Mouse (Mus musculus): ENCODE data around the gene Vegfb. TPM values are rescaled to one million over a fixed set of nuclear protein-coding genes. Genes with fewer than 3 reads are reported as not detected.
"Not testable (repeated sequence)": the region's sequence is repeated elsewhere in the genome, so short reads cannot be mapped to it uniquely, and the experiment has no call there.

The Vegfb gene
- polyA plus RNA-seq, 1 experiment from 2014 or later, result 49.6 TPM

DNA sequence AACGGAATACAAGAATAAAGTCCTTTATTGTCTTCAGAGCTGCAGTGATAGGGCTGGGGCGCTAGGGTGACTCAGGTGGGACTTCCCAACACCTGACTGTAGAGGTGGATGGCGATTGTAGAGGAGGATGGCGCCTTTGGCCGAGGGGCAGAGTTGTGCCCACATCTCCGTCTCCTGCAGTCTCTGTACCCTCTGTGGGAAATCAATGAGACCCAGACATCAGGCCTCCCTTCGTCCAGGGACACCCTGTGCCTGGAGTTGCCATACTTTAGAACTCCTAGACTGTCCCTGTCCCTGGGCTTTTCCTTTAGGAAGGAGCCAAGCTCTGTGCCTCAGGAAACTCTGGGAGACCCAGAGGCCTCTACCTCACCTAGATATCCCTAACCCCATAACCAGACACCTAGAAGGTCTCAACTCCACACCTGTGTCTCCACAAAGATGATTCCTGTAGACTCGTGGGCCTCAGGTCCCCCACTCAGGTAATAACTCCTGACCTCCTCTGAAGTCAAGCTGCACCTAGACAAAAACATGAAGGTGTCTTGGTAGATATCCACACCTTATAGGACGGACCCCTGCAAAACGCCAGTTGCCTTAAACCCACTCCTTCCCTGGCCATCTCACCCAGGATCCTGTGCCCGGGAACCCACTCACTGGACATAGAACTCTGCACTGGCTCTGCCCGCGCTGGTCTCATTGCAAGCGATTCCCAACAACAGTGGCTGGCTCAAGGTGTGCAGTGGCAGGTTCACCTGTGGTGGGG lies 5.7 kb upstream of the Vegfb start:
- H3K27ac ChIP-seq (ENCODE audit: low read depth, low read length), result no peak overlapping the region
- no peak for ATAC-seq
- no peaks in the 10 kb centered on the region for H3K9me3 ChIP-seq (ENCODE audit: control insufficient read depth, low read length)
- peaks cover 36% of the 10 kb centered on the region for H3K4me1 ChIP-seq (ENCODE audit: control insufficient read depth, insufficient read depth, low read depth, low read length)
- no peaks in the 10 kb centered on the region for H3K36me3 ChIP-seq (ENCODE audit: control insufficient read depth, insufficient read depth, low read length)
- no peaks in the 10 kb centered on the region for H3K27me3 ChIP-seq (replicated peaks; ENCODE audit: control insufficient read depth, insufficient read depth, low read length)
- peak overlapping the region; percentile 70 for H3K4me2 ChIP-seq (ENCODE audit: low read length)
- peak overlapping the region; percentile 41 for H3K4me3 ChIP-seq (ENCODE audit: low read length)
- H3K9ac ChIP-seq (ENCODE audit: low read depth, low read length), result peak overlapping the region; percentile 50
- WGBS, result 61% methylated on average over 14 of the region's 14 CpGs

DNA sequence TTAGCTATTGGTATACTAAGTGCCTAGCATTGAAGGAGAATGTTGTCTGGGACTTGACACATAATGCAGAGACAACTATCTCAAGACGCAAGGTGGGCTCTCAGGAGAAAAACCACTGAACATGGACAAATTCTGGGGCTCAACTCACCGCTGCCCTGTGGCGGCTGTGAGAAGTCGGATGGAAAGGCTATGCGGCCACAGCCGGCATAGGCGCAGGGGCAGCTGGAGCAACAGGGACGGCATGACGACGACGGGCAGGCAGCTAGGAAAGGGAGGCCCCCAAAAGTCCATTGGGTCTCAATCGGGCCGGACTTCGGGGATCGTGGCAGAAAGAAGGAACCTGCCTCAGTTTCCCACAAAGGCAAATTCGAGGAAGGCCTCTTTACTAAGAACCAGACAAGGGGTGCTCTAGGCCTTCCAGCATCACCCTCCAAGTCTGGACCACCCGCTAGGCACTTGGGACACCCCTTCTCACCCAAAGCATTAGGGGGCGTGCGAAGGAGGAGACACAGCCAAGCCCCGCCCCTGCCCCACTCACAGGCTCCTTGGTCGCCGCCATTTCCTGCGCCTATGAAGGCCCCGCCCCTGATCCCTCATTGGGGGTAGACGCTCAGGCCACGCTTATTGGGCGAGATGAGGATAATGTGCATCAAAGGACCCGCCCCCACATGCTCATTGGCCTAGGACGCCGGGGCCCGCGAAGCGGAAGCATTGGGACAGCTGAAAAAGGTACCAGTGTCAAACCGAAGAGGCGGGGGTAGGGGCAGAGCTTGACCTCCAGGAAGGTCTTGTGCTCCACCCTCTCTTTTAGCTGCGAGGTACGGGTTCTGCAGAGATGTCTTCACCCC lies 4.8 kb upstream of the Vegfb start, which contains the start of gene Dnajc4:
Gene Dnajc4 (minus strand): TSS at position 562 of the 848 bp plus-strand sequence.
- Histone ChIP-seq H3K27me3 (replicated peaks; ENCODE audit: control insufficient read depth, insufficient read depth, low read length) (no peaks in the 10 kb centered on the region), H3K9me3 (ENCODE audit: control insufficient read depth, low read length) (no peaks in the 10 kb centered on the region), H3K4me3 (ENCODE audit: low read length) (peak within 1 kb of the TSS; percentile 41), H3K4me1 (ENCODE audit: control insufficient read depth, insufficient read depth, low read depth, low read length) (peaks cover 38% of the 10 kb centered on the region), H3K27ac (ENCODE audit: low read depth, low read length) (peak within 1 kb of the TSS; percentile 26), H3K36me3 (ENCODE audit: control insufficient read depth, insufficient read depth, low read length) (no peaks in the 10 kb centered on the region), H3K4me2 (ENCODE audit: low read length) (peak within 1 kb of the TSS; percentile 70), H3K9ac (ENCODE audit: low read depth, low read length) (peak within 1 kb of the TSS; percentile 62)
- ATAC-seq, result peak; percentile 92
- 1% methylated on average over 37 of the region's 37 CpGs for WGBS

GRCm38 (mm10) chr19:6991166-6991565 lies 3.7 kb upstream of the Vegfb start:
- H3K9ac ChIP-seq (ENCODE audit: low read depth, low read length); H3K4me3 ChIP-seq (ENCODE audit: low read length); H3K9me3 ChIP-seq (ENCODE audit: control insufficient read depth, low read length); ATAC-seq; H3K4me2 ChIP-seq (ENCODE audit: low read length); H3K27me3 ChIP-seq (replicated peaks; ENCODE audit: control insufficient read depth, insufficient read depth, low read length); H3K36me3 ChIP-seq (ENCODE audit: control insufficient read depth, insufficient read depth, low read length); H3K27ac ChIP-seq (ENCODE audit: low read depth, low read length): not testable (repeated sequence)
- WGBS, result 93% methylated on average over 6 of the region's 6 CpGs
- peaks cover 37% of the 10 kb centered on the region for H3K4me1 ChIP-seq (ENCODE audit: control insufficient read depth, insufficient read depth, low read depth, low read length)

GRCm38 (mm10) chr19:6990712-6991111 lies 3.3 kb upstream of the Vegfb start:
- Histone ChIP-seq H3K27me3 (replicated peaks; ENCODE audit: control insufficient read depth, insufficient read depth, low read length) (no peaks in the 10 kb centered on the region), H3K4me3 (ENCODE audit: low read length) (no peak overlapping the region), H3K9ac (ENCODE audit: low read depth, low read length) (no peak overlapping the region), H3K9me3 (ENCODE audit: control insufficient read depth, low read length) (no peaks in the 10 kb centered on the region), H3K27ac (ENCODE audit: low read depth, low read length) (no peak overlapping the region), H3K4me2 (ENCODE audit: low read length) (no peak overlapping the region), H3K4me1 (ENCODE audit: control insufficient read depth, insufficient read depth, low read depth, low read length) (peaks cover 41% of the 10 kb centered on the region), H3K36me3 (ENCODE audit: control insufficient read depth, insufficient read depth, low read length) (no peaks in the 10 kb centered on the region)
- ATAC-seq, result no peak
- 85% methylated on average over 6 of the region's 6 CpGs for WGBS

DNA sequence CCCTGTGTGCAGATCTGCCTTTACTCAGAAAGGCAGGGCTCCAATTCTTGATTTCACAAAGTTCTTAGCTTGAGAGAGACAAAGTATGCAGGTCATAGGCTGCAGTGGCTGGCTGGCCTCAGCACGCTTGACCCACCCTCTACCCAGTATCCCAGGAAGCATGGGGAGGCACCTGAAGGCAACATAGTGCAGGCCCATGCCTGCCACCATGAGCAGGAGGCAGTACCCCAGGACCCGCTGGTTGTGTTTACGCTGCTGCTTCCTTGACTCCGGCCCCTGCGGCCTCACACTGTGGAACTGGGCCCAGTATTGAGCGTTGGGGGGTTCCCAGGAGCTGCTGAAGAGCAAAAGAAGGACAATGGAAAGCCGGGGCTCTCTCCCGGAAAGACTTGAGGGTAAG lies 1.8 kb upstream of the Vegfb start:
- Histone ChIP-seq H3K9ac (ENCODE audit: low read depth, low read length) (no peak overlapping the region), H3K36me3 (ENCODE audit: control insufficient read depth, insufficient read depth, low read length) (peaks cover 3% of the 10 kb centered on the region; the same call in 1 of the 2 replicates), H3K27me3 (replicated peaks; ENCODE audit: control insufficient read depth, insufficient read depth, low read length) (no peaks in the 10 kb centered on the region), H3K4me3 (ENCODE audit: low read length) (no peak overlapping the region), H3K9me3 (ENCODE audit: control insufficient read depth, low read length) (no peaks in the 10 kb centered on the region), H3K27ac (ENCODE audit: low read depth, low read length) (no peak overlapping the region), H3K4me1 (ENCODE audit: control insufficient read depth, insufficient read depth, low read depth, low read length) (peaks cover 29% of the 10 kb centered on the region), H3K4me2 (ENCODE audit: low read length) (no peak overlapping the region)
- 88% methylated on average over 8 of the region's 8 CpGs for WGBS
- no peak for ATAC-seq

DNA sequence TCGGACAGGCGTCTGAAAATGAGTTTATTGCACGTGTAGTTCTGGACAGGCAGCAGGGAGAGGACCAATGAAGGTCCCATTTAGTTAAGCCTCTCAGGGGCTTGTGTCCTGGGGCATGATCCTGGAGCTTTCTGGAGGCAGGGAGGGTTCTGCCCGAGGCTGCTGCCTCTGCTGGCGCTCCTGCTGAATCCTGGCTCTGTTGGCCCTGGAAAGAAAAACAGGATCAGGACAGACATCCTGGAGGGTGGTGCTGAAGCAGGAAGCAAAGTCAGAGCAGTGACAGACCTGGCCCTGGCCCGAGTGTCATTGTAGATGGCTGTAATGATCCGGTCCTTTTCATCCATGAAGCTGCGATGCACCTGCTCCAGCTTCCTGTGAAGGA lies 444 bp upstream of the Vegfb start:
- H3K4me3 ChIP-seq (ENCODE audit: low read length), result peak overlapping the region; percentile 84
- no peak for ATAC-seq
- WGBS, result 2% methylated on average over 8 of the region's 8 CpGs
- H3K27ac ChIP-seq (ENCODE audit: low read depth, low read length), result peak overlapping the region; percentile 89
- no peaks in the 10 kb centered on the region for H3K27me3 ChIP-seq (replicated peaks; ENCODE audit: control insufficient read depth, insufficient read depth, low read length)
- H3K4me2 ChIP-seq (ENCODE audit: low read length), result peak overlapping the region; percentile 95
- no peaks in the 10 kb centered on the region for H3K9me3 ChIP-seq (ENCODE audit: control insufficient read depth, low read length)
- peak overlapping the region; percentile 98 for H3K9ac ChIP-seq (ENCODE audit: low read depth, low read length)
- H3K4me1 ChIP-seq (ENCODE audit: control insufficient read depth, insufficient read depth, low read depth, low read length), result peaks cover 25% of the 10 kb centered on the region
- H3K36me3 ChIP-seq (ENCODE audit: control insufficient read depth, insufficient read depth, low read length), result peaks cover 5% of the 10 kb centered on the region; the same call in 1 of the 2 replicates

DNA sequence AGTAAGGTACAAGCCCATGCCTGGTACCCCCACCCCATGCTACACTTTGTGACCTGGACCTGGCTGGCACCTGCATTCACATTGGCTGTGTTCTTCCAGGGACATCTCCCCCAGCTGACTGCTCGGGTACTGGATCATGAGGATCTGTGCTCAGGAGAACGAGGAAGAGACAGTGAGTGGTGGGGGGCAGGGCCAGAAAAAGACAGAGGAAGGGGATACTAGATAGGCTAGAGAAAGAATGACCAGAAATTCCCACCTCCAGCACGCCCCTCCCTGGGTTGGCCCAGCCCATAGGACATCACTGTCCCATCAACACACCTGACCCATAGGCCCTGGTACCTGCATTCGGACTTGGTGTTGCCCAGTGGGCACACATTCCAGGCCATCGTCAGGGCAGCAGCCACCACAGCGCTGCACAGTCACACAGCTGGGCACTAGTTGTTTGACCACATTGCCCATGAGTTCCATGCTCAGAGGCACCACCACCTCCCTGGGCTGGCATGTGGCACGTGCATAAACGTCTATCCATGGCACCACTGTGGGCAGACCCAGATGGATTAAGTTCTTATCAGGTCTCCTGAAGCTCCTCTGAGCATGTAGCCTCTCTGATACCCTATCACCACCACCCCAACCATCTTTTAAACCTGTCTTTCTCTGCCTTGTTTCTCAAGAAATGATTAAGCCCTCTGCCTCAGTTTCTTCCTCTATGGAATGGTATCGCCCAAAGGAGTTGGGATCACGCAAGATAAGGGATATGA lies 1.3 kb downstream of the Vegfb start:
- H3K36me3 ChIP-seq (ENCODE audit: control insufficient read depth, insufficient read depth, low read length), result peaks cover 12% of the 10 kb centered on the region
- no peak for ATAC-seq
- peak overlapping the region; percentile 84 for H3K4me3 ChIP-seq (ENCODE audit: low read length)
- no peak overlapping the region; the same call in 1 of the 2 replicates for H3K9ac ChIP-seq (ENCODE audit: low read depth, low read length)
- no peaks in the 10 kb centered on the region for H3K27me3 ChIP-seq (replicated peaks; ENCODE audit: control insufficient read depth, insufficient read depth, low read length)
- peak overlapping the region; percentile 95 for H3K4me2 ChIP-seq (ENCODE audit: low read length)
- H3K4me1 ChIP-seq (ENCODE audit: control insufficient read depth, insufficient read depth, low read depth, low read length), result peaks cover 18% of the 10 kb centered on the region
- no peaks in the 10 kb centered on the region for H3K9me3 ChIP-seq (ENCODE audit: control insufficient read depth, low read length)
- no peak overlapping the region; the same call in 1 of the 2 replicates for H3K27ac ChIP-seq (ENCODE audit: low read depth, low read length)
- WGBS, result 74% methylated on average over 10 of the region's 10 CpGs

DNA sequence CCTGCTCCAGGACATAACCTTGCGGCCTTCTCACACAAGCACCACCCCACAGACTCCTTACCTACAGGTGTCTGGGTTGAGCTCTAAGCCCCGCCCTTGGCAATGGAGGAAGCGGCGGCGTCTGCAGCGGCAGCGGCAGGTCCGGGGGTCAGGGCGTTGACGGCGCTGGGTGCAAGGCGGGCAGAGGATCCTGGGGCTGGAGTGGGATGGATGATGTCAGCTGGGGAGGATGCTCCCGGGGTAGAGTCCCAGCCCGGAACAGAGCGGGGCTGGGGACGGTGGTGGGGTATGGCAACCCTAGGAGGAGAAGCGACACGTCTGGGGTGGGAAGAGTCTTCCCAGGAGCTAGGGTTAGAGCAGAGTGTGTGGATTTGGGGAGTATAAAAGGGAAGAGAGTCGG lies 2.2 kb downstream of the Vegfb start:
- Histone ChIP-seq H3K27ac (ENCODE audit: low read depth, low read length) (no peak overlapping the region), H3K27me3 (replicated peaks; ENCODE audit: control insufficient read depth, insufficient read depth, low read length) (no peaks in the 10 kb centered on the region), H3K4me3 (ENCODE audit: low read length) (no peak overlapping the region), H3K4me1 (ENCODE audit: control insufficient read depth, insufficient read depth, low read depth, low read length) (peaks cover 23% of the 10 kb centered on the region), H3K4me2 (ENCODE audit: low read length) (no peak overlapping the region), H3K9me3 (ENCODE audit: control insufficient read depth, low read length) (no peaks in the 10 kb centered on the region), H3K36me3 (ENCODE audit: control insufficient read depth, insufficient read depth, low read length) (peaks cover 12% of the 10 kb centered on the region), H3K9ac (ENCODE audit: low read depth, low read length) (peak overlapping the region; percentile 33; the same call in 1 of the 2 replicates)
- no peak for ATAC-seq
- WGBS, result 86% methylated on average over 19 of the region's 19 CpGs
